Mouse (Mus musculus) forebrain, embryonic 16.5 days (tissue): ENCODE results near the gene St8sia1. TPM values are rescaled to one million over a fixed set of nuclear protein-coding genes. Genes with fewer than 3 reads are reported as not detected.

ENCODE experiments used
- ATAC-seq: fragments of 200-750 bp; cut with Nextera tagmentation; 2 replicates; pipeline ENCODE4 v1.8.0; 2017; ENCODE audit warnings: mild to moderate bottlenecking, moderate library complexity
- H3K27ac ChIP-seq: fragments of 300-500 bp; sonication (generic); 2 replicates; pipeline ENCODE4 v1.5.1; 2014; ENCODE audit warnings: low read length, control low read depth
- H3K27me3 ChIP-seq: fragments of 300-500 bp; sonication (generic); replicated peaks from 2 replicates; pipeline ENCODE4 v1.6.1; 2014; ENCODE audit warnings: low read length; ENCODE audit not compliant: control insufficient read depth, insufficient read depth
- H3K36me3 ChIP-seq: fragments of 300-500 bp; sonication (generic); 2 replicates; pipeline ENCODE4 v1.6.1; 2014; ENCODE audit not compliant: control insufficient read depth, insufficient read depth
- H3K4me1 ChIP-seq: fragments of 300-500 bp; sonication (generic); replicated peaks from 2 replicates; pipeline ENCODE4 v1.6.1; 2014; ENCODE audit warnings: low read length; ENCODE audit not compliant: control insufficient read depth, insufficient read depth
- H3K4me2 ChIP-seq: fragments of 300-500 bp; sonication (generic); 2 replicates; pipeline ENCODE4 v1.6.1; 2014; ENCODE audit warnings: mild to moderate bottlenecking, low read length, control low read depth
- H3K4me3 ChIP-seq: fragments of 300-500 bp; sonication (generic); replicated peaks from 2 replicates; pipeline ENCODE4 v1.5.1; 2014; ENCODE audit warnings: mild to moderate bottlenecking, low read length, control low read depth
- H3K9ac ChIP-seq: fragments of 300-500 bp; sonication (generic); replicated peaks from 2 replicates; pipeline ENCODE4 v1.6.1; 2014; ENCODE audit warnings: low read depth, low read length, control low read depth
- H3K9me3 ChIP-seq: fragments of 300-500 bp; sonication (generic); 2 replicates; pipeline ENCODE4 v1.6.1; 2016; ENCODE audit warnings: low read length; ENCODE audit not compliant: control insufficient read depth
- WGBS: fragments of 180-500 bp; shearing (Covaris S2); extraction: QIAGEN DNeasy Blood & Tissue Kit; methylation state at CpG from one replicate; pipeline ENCODE4 v1.1.7; 2014; 5-methylcytosine and 5-hydroxymethylcytosine counted together
- polyA plus RNA-seq: library from polyadenylated mRNA; unstranded; fragments of >200 nt; fragmentation: Nextera tagmentation; extraction: Ambion mirVana; gene quantifications from 2 replicates; pipeline ENCODE4 v1.2.1, GENCODE M21; 2015

Gene St8sia1
- polyA plus RNA-seq, 1 experiment from 2014 or later, result 6.4 TPM

DNA sequence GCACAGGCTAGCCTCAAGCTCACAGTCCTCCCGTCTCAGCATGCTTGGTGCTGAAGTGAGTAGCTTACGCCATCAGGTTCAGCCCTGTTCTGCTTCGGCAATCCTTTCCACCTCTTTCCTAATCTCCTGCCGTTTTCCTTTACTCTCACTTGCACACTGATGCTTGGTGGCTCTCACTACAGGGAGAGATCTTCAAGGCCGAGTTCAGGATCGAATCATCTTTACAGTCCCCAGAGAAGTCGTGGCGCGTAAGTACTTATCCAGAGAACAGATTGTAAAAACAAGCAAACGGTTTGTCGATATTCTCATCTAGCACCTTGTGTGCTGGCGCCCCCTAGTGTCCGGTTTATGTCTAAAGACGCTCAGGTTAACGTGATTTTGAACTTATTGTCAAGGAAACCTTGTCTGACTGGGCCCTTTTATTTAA lies 149.7 kb downstream of the St8sia1 start:
- peak overlapping the region; percentile 61 for H3K4me2 ChIP-seq
- H3K9ac ChIP-seq, result peak overlapping the region; percentile 56
- no peaks in the 10 kb centered on the region for H3K27me3 ChIP-seq
- ATAC-seq, result peak; percentile 57
- no peak overlapping the region for H3K27ac ChIP-seq
- no peaks in the 10 kb centered on the region for H3K9me3 ChIP-seq
- peaks cover 14% of the 10 kb centered on the region for H3K4me1 ChIP-seq
- 4% methylated on average over 15 of the region's 15 CpGs for WGBS
- H3K36me3 ChIP-seq, result no peaks in the 10 kb centered on the region
- H3K4me3 ChIP-seq, result peak overlapping the region; percentile 38

- ATAC-seq, result peak; percentile 16; the same call in 1 of the 2 replicates
- WGBS, result 49% methylated on average over 10 of the region's 10 CpGs
- Histone ChIP-seq H3K9ac (no peak overlapping the region), H3K27ac (no peak overlapping the region), H3K9me3 (no peaks in the 10 kb centered on the region), H3K27me3 (no peaks in the 10 kb centered on the region), H3K36me3 (no peaks in the 10 kb centered on the region), H3K4me3 (no peak overlapping the region), H3K4me2 (peak overlapping the region; percentile 61), H3K4me1 (peaks cover 14% of the 10 kb centered on the region)
These were observed 150.2 kb downstream of the St8sia1 start for GRCm38 (mm10) chr6:142814011-142814410.

GRCm38 (mm10) chr6:142812969-142813368 lies 151.3 kb downstream of the St8sia1 start:
- H3K36me3 ChIP-seq, result no peaks in the 10 kb centered on the region
- H3K27ac ChIP-seq, result no peak overlapping the region
- H3K4me1 ChIP-seq, result peaks cover 14% of the 10 kb centered on the region
- no peaks in the 10 kb centered on the region for H3K9me3 ChIP-seq
- H3K4me2 ChIP-seq, result no peak overlapping the region
- no peaks in the 10 kb centered on the region for H3K27me3 ChIP-seq
- no peak overlapping the region for H3K9ac ChIP-seq
- no peak overlapping the region for H3K4me3 ChIP-seq
- no peak for ATAC-seq
- WGBS, result 42% methylated on average over 5 of the region's 5 CpGs

DNA sequence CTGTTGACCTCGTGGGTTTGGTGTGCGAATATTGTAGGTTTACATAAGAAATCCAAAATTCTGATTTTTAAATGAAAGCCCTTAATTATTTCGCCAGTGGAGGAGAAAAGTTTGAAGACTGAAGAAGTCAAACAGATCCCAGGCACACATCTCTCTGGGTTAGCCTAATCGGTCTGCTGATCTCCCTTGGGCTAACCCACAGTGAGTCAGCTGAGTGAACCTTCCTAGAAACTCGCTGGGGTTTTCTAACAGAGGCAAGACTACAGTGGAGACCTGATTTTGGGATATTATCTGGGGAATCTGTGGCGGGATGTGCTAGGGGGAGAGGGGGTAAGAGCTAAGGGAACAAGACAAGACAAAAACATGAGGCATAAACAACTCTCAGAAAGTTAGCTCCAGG lies 154.0 kb downstream of the St8sia1 start:
- Histone ChIP-seq H3K9me3 (no peaks in the 10 kb centered on the region), H3K27me3 (no peaks in the 10 kb centered on the region), H3K4me2 (no peak overlapping the region), H3K9ac (no peak overlapping the region), H3K36me3 (no peaks in the 10 kb centered on the region), H3K4me1 (peaks cover 14% of the 10 kb centered on the region), H3K4me3 (no peak overlapping the region), H3K27ac (no peak overlapping the region)
- ATAC-seq, result no peak
- WGBS, result 73% methylated on average over 6 of the region's 6 CpGs

GRCm38 (mm10) chr6:142809373-142810098 lies 154.7 kb downstream of the St8sia1 start:
- H3K9ac ChIP-seq, result no peak overlapping the region
- H3K4me2 ChIP-seq, result no peak overlapping the region
- ATAC-seq, result no peak
- H3K36me3 ChIP-seq, result no peaks in the 10 kb centered on the region
- H3K4me1 ChIP-seq, result peaks cover 10% of the 10 kb centered on the region
- H3K27me3 ChIP-seq, result no peaks in the 10 kb centered on the region
- no peaks in the 10 kb centered on the region for H3K9me3 ChIP-seq
- H3K4me3 ChIP-seq, result no peak overlapping the region
- WGBS, result 48% methylated on average over 6 of the region's 6 CpGs
- no peak overlapping the region for H3K27ac ChIP-seq

DNA sequence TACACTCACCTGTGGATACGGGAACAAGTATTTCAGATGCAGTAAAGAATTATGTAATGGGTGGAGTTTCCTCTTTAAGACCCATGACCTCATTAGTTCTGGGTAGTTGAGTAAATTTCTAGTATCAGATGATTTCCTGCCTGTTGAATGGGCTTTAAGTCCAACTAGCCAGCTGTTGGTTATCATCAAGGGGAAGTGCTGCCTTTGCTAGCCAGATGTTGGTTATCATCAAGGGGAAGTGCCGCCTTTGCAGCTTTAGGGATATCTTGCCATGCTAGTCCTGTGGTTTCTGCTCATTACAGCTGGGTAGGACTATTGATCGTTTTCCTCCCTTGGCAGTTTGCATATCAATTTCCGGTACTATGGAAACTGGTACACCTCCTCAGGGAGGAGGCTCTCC lies 157.9 kb downstream of the St8sia1 start:
- Histone ChIP-seq H3K27me3 (no peaks in the 10 kb centered on the region), H3K36me3 (no peaks in the 10 kb centered on the region), H3K4me1 (peaks cover 5% of the 10 kb centered on the region; the same call in 1 of the 2 replicates), H3K4me2 (no peak overlapping the region), H3K4me3 (no peak overlapping the region), H3K9me3 (no peaks in the 10 kb centered on the region), H3K27ac (no peak overlapping the region), H3K9ac (no peak overlapping the region)
- WGBS, result 86% methylated on average over 4 of the region's 4 CpGs
- no peak for ATAC-seq

GRCm38 (mm10) chr6:142804402-142804801 lies 159.8 kb downstream of the St8sia1 start, which contains the start of gene Sult6b2:
Sult6b2 (minus strand) TSS chr6:142804502.
- Histone ChIP-seq H3K9ac (no peak within 1 kb of the TSS), H3K4me3 (no peak within 1 kb of the TSS), H3K36me3 (no peaks in the 10 kb centered on the region), H3K4me1 (peaks cover 5% of the 10 kb centered on the region; the same call in 1 of the 2 replicates), H3K4me2 (no peak within 1 kb of the TSS), H3K27me3 (no peaks in the 10 kb centered on the region), H3K9me3 (no peaks in the 10 kb centered on the region), H3K27ac (no peak within 1 kb of the TSS)
- ATAC-seq, result no peak

DNA sequence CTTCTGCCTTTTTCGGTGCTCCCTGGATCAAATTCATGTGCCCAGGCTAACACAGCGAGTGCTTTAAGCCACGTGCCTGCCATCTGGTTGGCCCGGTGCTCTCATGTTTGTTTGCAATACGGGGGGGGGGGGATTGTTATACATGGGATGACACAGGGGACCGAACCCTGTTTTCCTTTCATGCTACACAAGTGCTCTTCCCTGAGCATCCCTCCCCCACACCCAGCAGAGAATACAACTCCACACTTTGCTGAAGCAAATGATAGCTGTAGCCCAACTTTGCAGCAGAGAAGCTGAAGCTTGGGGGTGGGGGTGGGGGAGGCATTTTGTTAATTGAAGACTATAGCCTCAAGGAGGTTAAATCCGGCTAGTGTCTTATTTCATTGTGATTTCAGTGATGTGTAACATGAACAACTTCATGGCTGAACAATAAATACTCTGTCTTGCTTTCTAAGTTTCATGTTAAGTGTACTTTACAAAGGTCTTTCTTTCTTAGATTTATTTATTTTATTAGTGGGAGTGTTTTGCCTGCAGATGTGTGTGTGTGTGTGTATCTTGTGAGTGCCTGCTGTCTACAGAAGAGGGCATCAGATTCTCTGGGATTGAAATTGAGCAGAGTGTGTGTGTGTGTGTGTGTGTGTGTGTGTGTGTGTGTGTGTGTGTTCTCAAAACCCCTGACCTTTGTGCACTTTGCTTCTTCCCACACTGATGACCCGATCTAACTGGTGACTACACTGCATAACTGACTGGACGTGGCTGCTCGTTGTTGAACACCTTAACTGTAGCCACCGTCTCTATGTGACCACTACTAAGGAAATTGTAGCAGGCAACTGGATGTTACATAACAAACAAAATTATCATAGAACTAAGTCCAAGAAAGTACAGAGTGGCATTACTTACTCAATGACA lies 161.4 kb downstream of the St8sia1 start:
- 66% methylated on average over 11 of the region's 11 CpGs for WGBS
- Histone ChIP-seq H3K27ac (no peak overlapping the region), H3K9me3 (no peaks in the 10 kb centered on the region), H3K36me3 (no peaks in the 10 kb centered on the region), H3K27me3 (no peaks in the 10 kb centered on the region), H3K4me3 (no peak overlapping the region), H3K9ac (no peak overlapping the region), H3K4me1 (peaks cover 5% of the 10 kb centered on the region; the same call in 1 of the 2 replicates), H3K4me2 (no peak overlapping the region)
- no peak for ATAC-seq

- 52% methylated on average over 5 of the region's 5 CpGs for WGBS
- no peaks in the 10 kb centered on the region for H3K9me3 ChIP-seq
- peaks cover 5% of the 10 kb centered on the region; the same call in 1 of the 2 replicates for H3K4me1 ChIP-seq
- H3K36me3 ChIP-seq, result no peaks in the 10 kb centered on the region
- no peak overlapping the region for H3K4me3 ChIP-seq
- H3K9ac ChIP-seq, result no peak overlapping the region
- no peak overlapping the region for H3K27ac ChIP-seq
- peak; percentile 76 for ATAC-seq
- H3K27me3 ChIP-seq, result no peaks in the 10 kb centered on the region
- H3K4me2 ChIP-seq, result no peak overlapping the region
These were observed 162.6 kb downstream of the St8sia1 start for GRCm38 (mm10) chr6:142801687-142802086.
